Mouse (Mus musculus) midbrain, postnatal 0 days (tissue): ENCODE results near the gene Ccdc88c. TPM values are rescaled to one million over a fixed set of nuclear protein-coding genes. Genes with fewer than 3 reads are reported as not detected.

Source experiments
- ATAC-seq: fragments of 200-750 bp; cut with Nextera tagmentation; 2 replicates; pipeline ENCODE4 v1.8.0; 2017; ENCODE audit warnings: moderate number of reproducible peaks, mild to moderate bottlenecking, moderate TSS enrichment, moderate library complexity; ENCODE audit not compliant: low FRiP score
- DNase-seq: peaks from one replicate; pipeline ENCODE4 v3.0.0-alpha.2; 2015; ENCODE audit warnings: low spot score
- H3K27ac ChIP-seq: fragments of 300-500 bp; sonication (generic); 2 replicates; pipeline ENCODE4 v1.5.1; 2014; ENCODE audit warnings: low read depth, mild to moderate bottlenecking, low read length, mixed read lengths
- H3K27me3 ChIP-seq: fragments of 300-500 bp; sonication (generic); 2 replicates; pipeline ENCODE4 v1.6.1; 2014; ENCODE audit warnings: low read length, control low read depth, mixed read lengths; ENCODE audit not compliant: insufficient read depth
- H3K36me3 ChIP-seq: fragments of 300-500 bp; sonication (generic); 2 replicates; pipeline ENCODE4 v1.6.1; 2014; ENCODE audit warnings: low read length, control low read depth, mixed read lengths; ENCODE audit not compliant: insufficient read depth
- H3K4me1 ChIP-seq: fragments of 300-500 bp; sonication (generic); 2 replicates; pipeline ENCODE4 v1.6.1; 2014; ENCODE audit warnings: mild to moderate bottlenecking, control low read depth, antibody characterized with exemption, low read length, mixed read lengths; ENCODE audit not compliant: insufficient read depth
- H3K4me2 ChIP-seq: fragments of 300-500 bp; sonication (generic); 2 replicates; pipeline ENCODE4 v1.6.1; 2014; ENCODE audit warnings: low read depth, mild to moderate bottlenecking, low read length, mixed read lengths; ENCODE audit not compliant: poor library complexity, severe bottlenecking
- H3K4me3 ChIP-seq: fragments of 300-500 bp; sonication (generic); 2 replicates; pipeline ENCODE4 v1.5.1; 2014; ENCODE audit warnings: low read depth, mild to moderate bottlenecking, low read length, moderate library complexity
- H3K9ac ChIP-seq: fragments of 300-500 bp; sonication (generic); replicated peaks from 2 replicates; pipeline ENCODE4 v1.6.1; 2014; ENCODE audit warnings: mild to moderate bottlenecking, low read length, moderate library complexity, mixed read lengths; ENCODE audit not compliant: poor library complexity, severe bottlenecking
- H3K9me3 ChIP-seq: fragments of 300-500 bp; sonication (generic); 2 replicates; pipeline ENCODE4 v1.6.1; 2016; ENCODE audit warnings: low read length, control low read depth
- CTCF ChIP-seq: IDR thresholded peaks from 2 replicates; pipeline ENCODE4 v1.5.1; 2016; ENCODE audit warnings: antibody characterized with exemption, mild to moderate bottlenecking
- WGBS: fragments of 180-500 bp; shearing (Covaris S2); extraction: QIAGEN DNeasy Blood & Tissue Kit; methylation state at CpG from one replicate; pipeline ENCODE4 v1.1.7; 2014; 5-methylcytosine and 5-hydroxymethylcytosine counted together
- microRNA counts: library from miRNA; unstranded; fragments of <30 nt; microRNA quantifications from one replicate; lab custom pipeline; 2015
- microRNA-seq: library from miRNA; unstranded; fragments of <30 nt; microRNA quantifications from one replicate; pipeline ENCODE4, GENCODE M21; 2016; ENCODE audit warnings: borderline number of aligned reads
- polyA plus RNA-seq: library from polyadenylated mRNA; unstranded; fragments of >200 nt; fragmentation: Nextera tagmentation; extraction: Ambion mirVana; gene quantifications from 2 replicates; pipeline ENCODE4 v1.2.1, GENCODE M21; 2015
- total RNA-seq: library from RNA; depleted of rRNA; stranded (reverse); fragments of >200 nt; gene quantifications from 2 replicates; pipeline ENCODE4 v1.2.3, GENCODE M21; 2014; rRNA removed

Gene Ccdc88c
- total and polyA plus RNA-seq, 2 experiments from 2014 or later = 12.6 to 24.8 TPM

DNA sequence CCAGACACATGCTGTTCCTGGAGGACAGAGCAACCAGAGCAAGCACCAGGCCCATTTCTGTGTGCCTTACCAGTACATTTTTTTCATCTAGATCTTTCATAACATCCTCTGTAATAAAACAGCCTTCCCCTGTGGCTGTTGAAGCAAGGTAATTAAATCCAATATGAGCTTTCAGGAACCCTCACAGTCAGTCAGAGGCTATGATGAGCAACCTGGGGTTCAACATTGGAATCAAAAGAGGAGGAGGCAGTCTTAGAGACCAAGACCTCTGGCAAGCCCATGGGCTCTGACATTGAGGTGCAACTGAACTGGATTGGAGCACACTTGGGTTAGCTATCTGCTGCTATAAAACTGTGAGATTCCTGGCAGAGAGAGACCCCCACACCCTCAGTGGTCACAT is 163.8 kb downstream of the Ccdc88c start:
- Histone ChIP-seq H3K27me3 (no peaks in the 10 kb centered on the region), H3K27ac (no peak overlapping the region), H3K4me2 (no peak overlapping the region), H3K9me3 (no peaks in the 10 kb centered on the region), H3K4me1 (no peaks in the 10 kb centered on the region), H3K4me3 (no peak overlapping the region), H3K36me3 (no peaks in the 10 kb centered on the region), H3K9ac (no peak overlapping the region)
- no peak for DNase-seq
- ATAC-seq = no peak
- TF ChIP-seq CTCF = no peak

DNA sequence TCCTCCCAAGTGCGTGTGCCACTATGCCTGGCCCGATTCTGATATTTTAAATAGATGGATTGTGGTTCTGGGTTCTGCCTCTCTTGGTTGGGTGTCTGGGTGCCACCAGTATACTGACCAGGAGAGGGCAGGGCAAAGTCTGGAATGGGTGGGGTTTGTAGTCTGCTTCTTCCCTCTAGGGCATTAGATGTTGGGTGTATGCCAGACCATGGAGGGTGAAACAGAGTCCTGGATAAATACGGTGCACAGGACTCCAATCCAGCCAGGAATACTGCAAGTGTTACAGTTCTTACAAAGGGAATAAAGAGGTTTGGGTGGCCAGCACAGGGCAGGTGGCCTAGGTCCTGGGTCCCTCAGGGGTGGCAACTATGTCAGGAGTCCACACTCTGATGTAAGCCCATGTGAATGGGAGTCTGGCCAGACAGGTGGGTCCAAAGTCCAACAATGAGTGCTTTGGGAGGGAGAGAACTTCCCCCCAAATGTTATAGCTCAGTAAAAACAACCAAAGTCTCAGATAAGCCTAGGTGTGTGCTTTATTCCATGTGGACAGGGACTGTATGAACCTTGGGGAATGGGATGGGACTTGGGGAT is 165.9 kb downstream of the Ccdc88c start:
- no peaks in the 10 kb centered on the region for H3K9me3 ChIP-seq
- H3K36me3 ChIP-seq = no peaks in the 10 kb centered on the region
- no peak overlapping the region for H3K27ac ChIP-seq
- H3K4me3 ChIP-seq = no peak overlapping the region
- no peaks in the 10 kb centered on the region for H3K27me3 ChIP-seq
- ATAC-seq (no peak), DNase-seq (no peak)
- TF ChIP-seq CTCF = no peak
- no peak overlapping the region for H3K4me2 ChIP-seq
- H3K9ac ChIP-seq = no peak overlapping the region
- 92% methylated on average over 3 of the region's 3 CpGs for whole genome bisulfite sequencing
- H3K4me1 ChIP-seq = no peaks in the 10 kb centered on the region

DNA sequence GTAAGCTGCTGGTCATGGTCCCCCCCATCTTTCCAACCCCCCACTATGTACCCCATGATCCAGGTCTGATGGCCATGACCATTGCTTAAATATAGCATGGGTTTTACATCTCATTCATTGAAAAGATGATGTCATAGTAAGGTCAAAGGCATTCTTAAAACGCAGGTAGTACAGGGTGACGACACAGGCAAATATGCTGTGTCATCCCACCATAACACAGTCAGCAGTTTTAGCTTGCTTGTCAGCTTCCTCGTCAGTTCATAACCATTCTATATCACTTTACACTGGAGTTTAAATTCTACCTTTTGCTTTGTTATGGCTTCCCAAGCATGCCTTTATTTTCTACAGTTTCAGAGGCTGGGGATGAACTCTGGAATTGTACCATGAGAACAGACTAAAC is 166.6 kb downstream of the Ccdc88c start:
- Histone ChIP-seq H3K4me1 (no peaks in the 10 kb centered on the region), H3K4me2 (no peak overlapping the region), H3K27me3 (no peaks in the 10 kb centered on the region), H3K9ac (no peak overlapping the region), H3K9me3 (no peaks in the 10 kb centered on the region), H3K4me3 (no peak overlapping the region), H3K36me3 (no peaks in the 10 kb centered on the region), H3K27ac (no peak overlapping the region)
- no peak for TF ChIP-seq CTCF
- DNase-seq (no peak), ATAC-seq (no peak)
- WGBS = 90% methylated on average over 3 of the region's 3 CpGs

MicroRNA genes within 50 kb of the gene (microRNA counts, 519-probe panel; counts per million panel counts)
- microRNA mmu-miR-1190 (lab: Ali Mortazavi, UCI) = 528 counts per million, percentile 58 among the panel's probes with 10 or more counts

Small RNA genes lying within 50 kb of the gene (microRNA-seq; reads per million reads assigned to microRNA genes)
- gene Mir1190 = not detected

Other genes starting within 250 kb of the Ccdc88c start
- gene Dglucy, start 250.0 kb downstream of the Ccdc88c start, total RNA-seq = 3.6 and 5.4 TPM in 2 replicates
- 2.0 and 2.2 TPM in 2 replicates for gene Dglucy, start 250.0 kb downstream of the Ccdc88c start, polyA plus RNA-seq
- gene Gpr68, start 120.9 kb downstream of the Ccdc88c start, total RNA-seq = 22.3 and 28.4 TPM in 2 replicates
- gene Gpr68, start 120.9 kb downstream of the Ccdc88c start, polyA plus RNA-seq = 6.2 and 8.7 TPM in 2 replicates
- gene Ppp4r3a, start 54.6 kb upstream of the Ccdc88c start, total RNA-seq = 36.1 and 42.3 TPM in 2 replicates
- gene Ppp4r3a, start 54.6 kb upstream of the Ccdc88c start, polyA plus RNA-seq = 11.4 and 16.4 TPM in 2 replicates